Mouse (Mus musculus) c-Kit-positive CD71-negative TER-119-negative erythroid progenitor cells, embryonic 14.5 days (primary cell): ENCODE measurements around the gene Srpk1.

Experiments
- DNase-seq: peaks from one replicate; pipeline ENCODE4 v3.0.0-alpha.2; 2013; ENCODE audit warnings: low read depth

The Srpk1 gene

DNA sequence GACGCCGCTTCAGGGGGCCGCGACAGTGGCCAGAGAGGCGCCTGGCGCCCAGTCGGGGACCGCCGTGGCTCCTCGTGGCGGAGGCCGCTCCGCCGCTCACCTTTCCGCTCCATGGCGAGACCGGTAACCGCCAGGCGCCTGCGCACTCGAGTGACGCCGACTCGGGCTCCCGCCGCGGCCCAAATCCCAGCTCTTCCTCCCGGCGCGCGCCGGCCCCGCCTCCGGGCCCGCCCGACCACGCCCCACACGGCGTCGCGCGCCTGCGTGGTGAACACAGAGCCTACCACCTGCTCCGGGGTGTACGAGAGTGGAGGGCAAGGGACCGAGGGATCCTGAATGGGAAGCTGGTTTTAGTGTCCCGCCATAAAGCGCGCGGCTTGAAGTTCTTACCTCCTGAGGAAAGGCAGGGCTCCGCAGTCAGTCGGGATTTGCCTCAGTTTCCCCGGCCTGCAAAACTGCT is at the start of gene Srpk1:
Gene Srpk1 (minus strand): TSS at position 410 of the 460 bp plus-strand sequence.
- DNase-seq = peak; percentile 70

DNA sequence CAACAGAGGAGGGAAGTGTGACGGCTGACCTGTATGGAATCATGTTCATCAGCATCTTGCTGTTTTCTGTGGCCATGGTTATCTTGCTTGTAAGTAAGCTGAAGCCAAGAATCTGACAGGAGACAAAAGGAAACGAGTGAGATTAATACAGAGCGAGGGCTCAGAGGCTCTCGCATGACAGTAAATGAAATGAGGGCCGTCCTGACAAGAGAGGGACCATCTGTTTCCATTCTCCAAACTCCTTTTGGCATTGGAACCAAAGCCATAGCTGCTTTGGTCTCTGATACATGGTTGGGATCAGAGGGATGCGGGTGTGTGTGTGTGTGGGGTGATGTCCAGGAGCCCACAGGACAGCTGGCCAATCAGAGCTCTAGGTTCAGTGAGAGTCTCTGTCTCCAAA is 37.1 kb upstream of the Srpk1 start:
- DNase-seq = no peak

- no peak for DNase-seq
These were observed 35.4 kb upstream of the Srpk1 start for GRCm38 (mm10) chr17:28657936-28658335.

DNA sequence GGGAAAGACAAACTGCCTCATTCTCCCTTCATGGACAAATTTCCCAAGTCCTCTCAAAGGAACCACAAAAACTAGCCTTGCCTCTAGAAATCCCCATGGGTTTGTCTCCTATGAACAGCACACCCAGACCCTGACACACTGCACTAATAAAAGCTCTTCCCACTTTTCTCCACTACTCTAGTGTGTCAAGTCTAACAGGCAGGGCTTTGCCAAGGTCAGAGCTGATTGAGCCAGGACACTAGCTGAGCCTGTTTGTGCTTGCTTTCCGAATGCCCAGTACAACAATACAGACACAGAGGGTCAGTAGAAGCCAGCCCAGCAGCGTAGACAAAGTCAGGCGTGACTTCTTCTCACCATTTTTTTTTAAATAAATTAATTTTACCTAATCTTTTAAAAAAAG is 27.8 kb upstream of the Srpk1 start:
- DNase-seq = no peak

- peak; percentile 31 for DNase-seq
These were observed 26.3 kb upstream of the Srpk1 start for GRCm38 (mm10) chr17:28648607-28649370.

GRCm38 (mm10) chr17:28646221-28646620 is 23.7 kb upstream of the Srpk1 start:
- no peak for DNase-seq

GRCm38 (mm10) chr17:28644112-28644511 is 21.6 kb upstream of the Srpk1 start:
- DNase-seq = no peak

GRCm38 (mm10) chr17:28643697-28644096 is 21.2 kb upstream of the Srpk1 start:
- DNase-seq = no peak

DNA sequence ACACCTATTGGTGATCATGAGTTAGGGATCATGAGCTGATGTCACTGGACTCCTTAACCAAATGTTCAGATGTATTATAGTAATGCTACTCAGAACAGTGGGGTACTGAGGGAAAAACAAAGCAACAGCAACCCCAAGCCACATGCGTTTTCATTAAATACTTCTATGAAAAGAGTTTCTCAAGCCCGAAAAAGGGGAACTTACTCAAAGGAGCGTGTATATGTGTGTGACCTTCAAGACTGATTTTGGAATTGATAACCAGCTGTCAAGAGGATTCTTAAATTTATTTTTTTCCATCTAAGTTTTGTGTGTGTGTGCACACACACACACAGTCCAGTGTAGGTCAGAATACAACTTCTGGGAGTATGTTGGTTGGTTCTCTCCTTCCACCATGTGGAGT is 17.6 kb upstream of the Srpk1 start:
- no peak for DNase-seq

GRCm38 (mm10) chr17:28637711-28638690 is 15.5 kb upstream of the Srpk1 start:
- DNase-seq = no peak

DNA sequence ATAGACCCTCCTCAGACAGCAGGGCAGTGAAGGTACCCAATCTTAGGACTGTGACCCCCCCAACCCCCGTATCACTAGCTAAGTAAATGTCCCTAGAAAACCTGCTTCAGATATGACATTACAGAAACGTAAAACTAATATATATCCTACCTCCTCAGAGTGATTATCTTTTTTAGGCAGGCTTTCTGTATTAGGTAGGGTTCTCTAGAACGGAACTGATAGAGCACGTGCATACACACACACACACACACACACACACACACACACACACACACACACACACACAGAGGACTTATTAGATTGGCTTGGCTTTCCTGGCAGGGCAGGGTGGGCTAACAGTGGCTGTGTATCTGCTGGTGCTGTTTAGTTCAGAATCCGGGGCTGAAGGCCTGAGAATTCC is 13.3 kb upstream of the Srpk1 start:
- DNase-seq = no peak

- no peak for DNase-seq
These were observed 6.6 kb upstream of the Srpk1 start for GRCm38 (mm10) chr17:28629125-28629524.

DNA sequence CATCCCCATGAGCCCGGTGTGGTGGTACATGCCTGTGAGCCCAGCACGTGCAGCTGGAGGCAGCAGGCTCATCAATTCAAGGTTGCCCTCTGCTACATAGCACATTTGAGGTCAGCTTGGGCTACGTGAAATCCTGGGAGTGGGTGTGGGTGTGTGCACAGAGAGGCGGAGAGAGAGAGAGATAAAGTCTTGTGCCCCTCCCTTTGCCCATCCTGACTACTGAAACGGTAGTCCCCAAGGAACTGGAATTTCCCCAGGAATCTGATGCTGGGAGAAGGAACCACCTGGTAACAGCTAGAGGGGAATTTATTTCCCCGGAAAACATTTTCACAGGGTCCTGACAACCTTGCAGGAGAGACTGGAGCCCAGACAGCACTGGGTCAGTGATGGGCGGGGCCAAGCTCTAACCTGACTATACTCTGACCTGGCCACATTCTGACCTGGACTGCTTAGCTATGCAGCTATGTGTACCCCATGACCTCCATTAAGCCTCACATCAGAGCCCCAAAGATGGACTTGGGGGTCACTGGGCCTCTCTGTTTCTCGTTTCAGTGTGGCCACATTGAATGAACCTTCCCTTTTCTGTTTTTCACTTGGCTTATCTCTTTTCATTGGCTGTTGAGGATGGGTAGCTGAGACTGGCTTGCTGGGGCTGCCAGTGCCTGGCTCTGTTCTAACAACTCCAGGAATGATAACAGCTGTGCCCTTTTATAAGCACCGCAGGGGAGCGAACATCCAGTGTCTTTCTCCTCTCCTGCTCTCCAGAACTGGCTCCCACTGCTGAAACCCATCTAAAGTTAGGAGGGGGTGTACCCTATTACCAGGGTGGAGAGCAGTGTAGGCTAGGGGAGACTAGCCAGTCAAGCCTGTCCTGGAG is 6.0 kb upstream of the Srpk1 start:
- DNase-seq = no peak

GRCm38 (mm10) chr17:28626937-28627336 is 4.4 kb upstream of the Srpk1 start:
- no peak for DNase-seq

- DNase-seq = no peak
These were observed 2.8 kb upstream of the Srpk1 start for GRCm38 (mm10) chr17:28625327-28625726.

DNA sequence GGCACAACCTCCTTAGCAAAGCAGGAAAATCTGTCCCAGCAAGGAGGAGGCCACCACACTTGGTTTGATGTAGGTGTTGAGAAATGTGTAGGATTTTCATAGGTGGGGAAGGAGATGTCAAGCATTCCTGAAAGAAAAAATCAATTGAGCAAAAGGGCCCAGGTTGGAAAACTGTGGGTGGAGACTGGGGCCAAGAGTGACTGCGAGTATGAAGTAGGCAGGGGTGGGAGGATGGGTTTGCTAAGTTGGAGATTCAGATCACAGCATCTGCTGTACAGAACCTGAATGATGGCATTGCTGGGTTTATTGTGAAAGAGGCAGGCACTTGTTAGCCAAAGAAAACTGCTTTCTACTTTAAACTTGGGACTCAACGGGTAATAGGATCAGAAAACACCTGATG is 2.3 kb upstream of the Srpk1 start:
- DNase-seq = no peak

GRCm38 (mm10) chr17:28621381-28622299 is 869 bp downstream of the Srpk1 start:
- peak; percentile 44 for DNase-seq

DNA sequence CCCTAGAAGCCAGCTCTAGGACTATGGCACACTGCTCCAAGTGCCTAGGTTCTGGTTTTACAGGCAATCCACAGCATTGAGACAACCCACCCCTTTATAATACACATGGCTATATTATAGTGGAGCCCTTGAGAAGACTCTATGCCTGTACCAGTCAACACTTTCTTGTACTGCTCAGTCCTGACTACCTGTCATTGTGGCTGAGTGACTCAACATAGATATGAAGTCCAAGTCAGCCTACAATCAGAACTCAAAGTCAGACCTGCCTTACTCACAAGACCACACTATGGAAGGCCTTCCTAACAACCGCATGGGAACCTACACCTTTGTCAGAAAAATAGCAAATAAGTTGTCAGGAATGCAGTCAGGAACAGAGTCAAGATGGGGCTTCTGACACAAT is 3.7 kb downstream of the Srpk1 start:
- no peak for DNase-seq

DNA sequence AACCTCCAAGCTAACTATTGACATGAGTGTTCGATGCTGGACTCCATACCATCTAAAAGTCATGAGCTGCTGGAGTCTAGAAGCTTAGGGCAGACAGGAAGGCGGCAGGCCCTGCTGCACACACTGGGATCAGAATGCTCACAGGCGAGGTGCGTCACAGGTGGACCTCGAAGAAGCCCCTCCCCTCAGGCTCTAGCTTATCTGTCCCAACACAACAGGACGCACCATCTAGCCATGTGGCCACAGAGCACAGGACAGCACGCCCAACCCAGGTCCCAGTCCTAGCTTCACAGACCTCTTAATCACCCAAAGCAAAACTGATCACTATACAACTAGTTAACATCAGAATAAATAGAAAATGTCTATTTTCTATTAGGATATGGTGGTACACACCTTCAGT is 4.4 kb downstream of the Srpk1 start:
- DNase-seq = no peak

DNA sequence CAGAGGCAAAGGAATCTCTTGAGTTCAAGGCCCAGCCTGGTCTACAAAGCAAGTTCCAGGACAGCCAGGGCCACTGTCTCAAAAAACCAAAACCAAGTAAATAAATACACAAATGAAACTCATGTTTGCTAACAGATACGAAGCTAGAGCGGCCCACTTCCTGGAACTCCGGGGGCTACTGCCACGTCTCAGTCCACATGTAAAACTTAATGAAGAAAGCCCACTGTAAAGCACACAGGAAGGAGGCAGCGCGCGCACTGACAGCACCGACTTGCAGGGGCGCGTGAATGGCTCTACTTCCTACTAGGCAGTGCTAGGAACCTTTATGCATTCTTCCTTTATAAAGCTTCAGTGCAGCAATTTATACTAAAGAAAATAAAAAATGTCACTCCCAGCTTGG is 4.9 kb downstream of the Srpk1 start:
- no peak for DNase-seq

- no peak for DNase-seq
These were observed 7.2 kb downstream of the Srpk1 start for GRCm38 (mm10) chr17:28615332-28615731.
